Mouse (Mus musculus) forebrain, embryonic 15.5 days (tissue): ENCODE measurements around the gene Lrsam1. TPM values are rescaled to one million over a fixed set of nuclear protein-coding genes. Genes with fewer than 3 reads are reported as not detected.
"Not testable (repeated sequence)": the region's sequence is repeated elsewhere in the genome, so short reads cannot be mapped to it uniquely, and the experiment has no call there.

Experiments
- ATAC-seq: fragments of 200-750 bp; cut with Nextera tagmentation; replicated peaks from 2 replicates; pipeline ENCODE4 v1.8.0; 2017; ENCODE audit warnings: mild to moderate bottlenecking, moderate TSS enrichment, moderate library complexity
- H3K27ac ChIP-seq: fragments of 300-500 bp; sonication (generic); replicated peaks from 2 replicates; pipeline ENCODE4 v1.5.1; 2015; ENCODE audit warnings: mild to moderate bottlenecking, inconsistent platforms
- H3K27me3 ChIP-seq: fragments of 300-500 bp; sonication (generic); 2 replicates; pipeline ENCODE4 v1.6.1; 2015; ENCODE audit warnings: inconsistent platforms
- H3K36me3 ChIP-seq: fragments of 300-500 bp; sonication (generic); 2 replicates; pipeline ENCODE4 v1.6.1; 2015; ENCODE audit warnings: mild to moderate bottlenecking, inconsistent platforms
- H3K4me1 ChIP-seq: fragments of 300-500 bp; sonication (generic); 2 replicates; pipeline ENCODE4 v1.6.1; 2015; ENCODE audit warnings: inconsistent platforms
- H3K4me2 ChIP-seq: fragments of 300-500 bp; sonication (generic); replicated peaks from 2 replicates; pipeline ENCODE4 v1.6.1; 2015; ENCODE audit warnings: mild to moderate bottlenecking, inconsistent platforms
- H3K4me3 ChIP-seq: fragments of 300-500 bp; sonication (generic); 2 replicates; pipeline ENCODE4 v1.5.1; 2015; ENCODE audit warnings: mild to moderate bottlenecking, inconsistent platforms
- H3K9ac ChIP-seq: fragments of 300-500 bp; sonication (generic); replicated peaks from 2 replicates; pipeline ENCODE4 v1.6.1; 2015; ENCODE audit warnings: mild to moderate bottlenecking, inconsistent platforms
- H3K9me3 ChIP-seq: fragments of 300-500 bp; sonication (generic); 2 replicates; pipeline ENCODE4 v1.6.1; 2016; ENCODE audit warnings: inconsistent platforms
- WGBS: fragments of 180-500 bp; shearing (Covaris S2); methylation state at CpG from one replicate; pipeline ENCODE4 v1.1.7; 2015; ENCODE audit warnings: mixed read lengths; 5-methylcytosine and 5-hydroxymethylcytosine counted together
- polyA plus RNA-seq: library from polyadenylated mRNA; unstranded; fragments of >200 nt; fragmentation: Nextera tagmentation; extraction: Ambion mirVana; gene quantifications from 2 replicates; pipeline ENCODE4 v1.2.1, GENCODE M21; 2015

Lrsam1 gene
- 16.7 and 17.8 TPM in 2 replicates for polyA plus RNA-seq

DNA sequence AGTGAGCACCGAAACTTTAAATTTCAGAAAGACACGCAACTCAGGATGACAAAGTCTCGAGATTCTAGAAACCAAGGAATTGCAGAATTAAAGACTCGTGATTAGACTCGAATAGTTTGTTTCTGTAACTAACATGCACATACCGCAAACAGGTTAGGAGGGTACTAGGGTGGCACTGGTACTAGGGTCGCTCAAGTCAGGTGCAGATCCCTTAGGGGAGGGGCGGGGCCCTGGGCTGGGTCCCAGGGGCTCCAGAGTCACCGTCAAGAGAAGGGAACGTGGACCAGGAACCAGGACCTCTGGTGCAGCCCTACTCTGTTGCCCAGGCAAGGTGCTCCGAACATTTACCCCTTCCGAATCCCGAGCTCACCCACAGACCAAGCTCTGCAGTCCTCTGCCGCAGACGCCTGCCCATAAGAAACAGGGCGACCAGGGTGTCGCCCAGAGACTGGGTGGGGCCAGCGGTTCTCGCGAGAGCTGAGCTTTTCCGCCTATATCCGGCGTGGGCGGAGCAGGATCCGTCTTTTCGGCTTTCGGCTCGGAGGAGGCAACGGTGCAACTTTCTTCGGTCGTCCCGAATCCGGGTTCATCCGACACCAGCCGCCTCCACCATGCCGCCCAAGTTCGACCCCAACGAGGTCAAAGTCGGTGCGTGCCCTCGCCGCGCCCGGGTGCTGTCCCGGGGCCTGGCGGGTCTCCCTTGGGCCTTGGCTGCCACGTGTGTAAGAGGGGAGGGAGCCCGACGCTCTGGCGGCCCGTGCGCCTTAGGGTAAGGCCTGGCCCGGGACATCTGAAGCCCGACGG is at the start of gene Lrsam1, which contains the start of gene Rpl12:
Gene Lrsam1, minus strand, starts transcription at position 423 of the 804 bp plus-strand sequence.
Gene Rpl12, plus strand, starts transcription at position 368 of the 804 bp plus-strand sequence.
- 3% methylated on average over 53 of the region's 55 CpGs for WGBS
- Histone ChIP-seq H3K4me1 (peaks cover 45% of the 10 kb centered on the region), H3K27ac (peak within 1 kb of the TSS; percentile 76), H3K9ac (peak within 1 kb of the TSS; percentile 90), H3K36me3 (peaks cover 29% of the 10 kb centered on the region), H3K27me3 (no peaks in the 10 kb centered on the region), H3K4me3 (peak within 1 kb of the TSS; percentile 71), H3K9me3 (no peaks in the 10 kb centered on the region), H3K4me2 (peak within 1 kb of the TSS; percentile 91)
- peak; percentile 97 for ATAC-seq

GRCm38 (mm10) chr2:33009055-33009454 is 47.6 kb upstream of the Lrsam1 start:
- H3K9ac ChIP-seq, H3K4me1 ChIP-seq, H3K27ac ChIP-seq, H3K9me3 ChIP-seq, H3K27me3 ChIP-seq, H3K4me2 ChIP-seq, H3K4me3 ChIP-seq, H3K36me3 ChIP-seq, ATAC-seq: not testable (repeated sequence)
- 88% methylated on average over 4 of the region's 4 CpGs for WGBS

GRCm38 (mm10) chr2:33005041-33005440 is 43.6 kb upstream of the Lrsam1 start:
- Histone ChIP-seq H3K4me2 (no peak overlapping the region), H3K27ac (no peak overlapping the region), H3K27me3 (no peaks in the 10 kb centered on the region), H3K9me3 (no peaks in the 10 kb centered on the region), H3K4me3 (no peak overlapping the region), H3K36me3 (peaks cover 3% of the 10 kb centered on the region; the same call in 1 of the 2 replicates), H3K4me1 (no peaks in the 10 kb centered on the region), H3K9ac (no peak overlapping the region)
- 57% methylated on average over 5 of the region's 5 CpGs for WGBS
- ATAC-seq: no peak

DNA sequence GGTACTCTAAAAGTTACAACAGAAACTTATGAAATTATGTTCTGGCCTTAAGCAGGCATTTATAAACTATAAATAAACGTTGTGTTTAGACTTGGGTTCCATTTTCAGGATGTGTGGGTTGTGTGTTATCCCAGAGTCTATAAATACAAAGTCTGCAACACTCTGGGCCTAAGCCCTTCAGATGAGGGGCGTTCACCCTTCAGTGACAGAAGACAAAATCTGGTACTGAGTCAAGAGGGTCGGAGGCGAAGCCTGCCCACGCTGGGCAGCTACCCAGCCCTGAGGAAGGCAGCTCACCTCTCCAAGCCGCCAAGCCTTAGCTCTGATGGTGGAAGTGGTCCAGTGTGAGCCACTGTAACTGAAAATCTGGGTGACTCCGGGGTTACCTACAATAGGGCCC is 40.7 kb upstream of the Lrsam1 start:
- ATAC-seq: no peak
- no peak overlapping the region for H3K4me3 ChIP-seq
- H3K4me2 ChIP-seq: no peak overlapping the region
- no peaks in the 10 kb centered on the region for H3K27me3 ChIP-seq
- H3K36me3 ChIP-seq: peaks cover 3% of the 10 kb centered on the region; the same call in 1 of the 2 replicates
- no peak overlapping the region for H3K9ac ChIP-seq
- H3K4me1 ChIP-seq: no peaks in the 10 kb centered on the region
- WGBS: 85% methylated on average over 7 of the region's 7 CpGs
- H3K9me3 ChIP-seq: no peaks in the 10 kb centered on the region
- H3K27ac ChIP-seq: no peak overlapping the region

GRCm38 (mm10) chr2:32999752-33000151 is 38.3 kb upstream of the Lrsam1 start:
- Histone ChIP-seq H3K9ac (no peak overlapping the region), H3K4me1 (no peaks in the 10 kb centered on the region), H3K27me3 (no peaks in the 10 kb centered on the region), H3K4me2 (no peak overlapping the region), H3K4me3 (no peak overlapping the region), H3K27ac (no peak overlapping the region), H3K9me3 (no peaks in the 10 kb centered on the region), H3K36me3 (no peaks in the 10 kb centered on the region)
- 97% methylated on average over 2 of the region's 2 CpGs for WGBS
- ATAC-seq: no peak

DNA sequence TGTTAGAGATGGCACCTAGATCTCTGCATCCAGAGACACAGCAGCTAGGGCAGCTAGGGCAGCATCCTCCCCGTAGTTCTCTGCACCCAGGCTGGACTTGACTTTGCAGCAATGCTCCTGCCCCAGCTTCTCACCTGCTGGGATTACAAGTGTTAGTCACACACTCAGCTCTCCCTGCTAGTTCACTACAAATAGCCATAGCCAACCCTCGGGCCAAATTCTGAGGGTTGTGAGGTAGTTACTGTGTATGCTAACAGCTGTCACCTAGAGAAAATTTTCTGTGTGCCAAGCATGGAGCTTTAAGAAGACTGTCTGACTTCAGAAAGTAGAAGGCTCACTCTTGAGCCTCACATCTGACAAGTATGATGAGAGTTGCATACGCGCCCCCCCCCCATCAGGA is 36.4 kb upstream of the Lrsam1 start:
- no peak overlapping the region for H3K9ac ChIP-seq
- H3K27me3 ChIP-seq: no peaks in the 10 kb centered on the region
- no peak overlapping the region for H3K27ac ChIP-seq
- no peaks in the 10 kb centered on the region for H3K4me1 ChIP-seq
- WGBS: 85% methylated on average over 4 of the region's 4 CpGs
- ATAC-seq: no peak
- H3K36me3 ChIP-seq: no peaks in the 10 kb centered on the region
- H3K4me2 ChIP-seq: no peak overlapping the region
- no peak overlapping the region for H3K4me3 ChIP-seq
- no peaks in the 10 kb centered on the region for H3K9me3 ChIP-seq

DNA sequence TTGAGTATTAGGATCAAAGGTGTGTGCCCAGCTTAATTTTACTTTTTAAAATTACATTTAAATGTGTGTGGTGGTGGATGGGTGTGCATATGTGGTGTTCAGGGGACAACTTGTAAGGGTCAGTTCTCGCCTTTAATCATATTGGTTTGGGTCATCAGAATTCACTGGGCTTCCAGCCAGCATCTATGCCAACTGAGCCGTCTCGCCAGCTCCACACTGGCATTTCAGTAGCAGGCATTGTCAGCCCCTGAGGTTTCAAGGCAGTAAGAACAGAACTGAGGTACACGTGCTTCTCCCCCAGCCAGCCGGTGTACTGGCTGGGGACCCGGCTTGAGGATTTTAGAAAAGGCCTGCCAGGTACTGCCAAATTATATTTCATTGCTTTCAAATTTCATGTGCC is 35.7 kb upstream of the Lrsam1 start:
- Histone ChIP-seq H3K27ac (no peak overlapping the region), H3K36me3 (no peaks in the 10 kb centered on the region), H3K27me3 (no peaks in the 10 kb centered on the region), H3K4me1 (no peaks in the 10 kb centered on the region), H3K9me3 (no peaks in the 10 kb centered on the region), H3K9ac (no peak overlapping the region), H3K4me2 (no peak overlapping the region), H3K4me3 (no peak overlapping the region)
- no peak for ATAC-seq
- 47% methylated on average over 6 of the region's 6 CpGs for WGBS

GRCm38 (mm10) chr2:32992130-32992529 is 30.7 kb upstream of the Lrsam1 start:
- Histone ChIP-seq H3K27ac (no peak overlapping the region), H3K4me2 (no peak overlapping the region), H3K4me3 (no peak overlapping the region), H3K9me3 (no peaks in the 10 kb centered on the region), H3K36me3 (no peaks in the 10 kb centered on the region), H3K9ac (no peak overlapping the region), H3K4me1 (no peaks in the 10 kb centered on the region), H3K27me3 (no peaks in the 10 kb centered on the region)
- ATAC-seq: no peak
- 72% methylated on average over 6 of the region's 6 CpGs for WGBS

GRCm38 (mm10) chr2:32990167-32990832 is 28.9 kb upstream of the Lrsam1 start:
- H3K4me2 ChIP-seq: no peak overlapping the region
- WGBS: 65% methylated on average over 13 of the region's 13 CpGs

DNA sequence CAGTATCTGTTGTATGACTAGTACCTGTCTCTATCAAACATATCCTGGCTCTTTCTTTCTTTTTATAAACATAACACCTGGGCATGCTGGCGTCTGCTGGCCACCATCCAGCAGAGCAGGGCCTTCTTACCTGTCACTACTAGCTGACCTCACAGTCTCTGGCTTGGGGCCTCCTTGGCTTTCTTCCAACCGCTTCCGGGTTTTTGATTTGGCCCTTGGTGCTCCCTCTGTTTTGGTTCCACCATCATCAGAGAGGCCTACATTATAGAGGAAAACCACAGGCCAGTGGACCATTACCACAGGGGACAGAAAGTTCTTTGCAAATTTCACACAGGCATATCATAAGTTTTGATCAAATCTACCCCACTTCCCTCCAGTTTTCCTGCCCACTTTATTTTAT is 28.0 kb upstream of the Lrsam1 start:
- Histone ChIP-seq H3K27me3 (no peaks in the 10 kb centered on the region), H3K4me1 (no peaks in the 10 kb centered on the region), H3K4me3 (no peak overlapping the region), H3K9ac (no peak overlapping the region), H3K36me3 (no peaks in the 10 kb centered on the region), H3K27ac (no peak overlapping the region), H3K4me2 (no peak overlapping the region), H3K9me3 (no peaks in the 10 kb centered on the region)
- WGBS: 67% methylated on average over 3 of the region's 3 CpGs
- no peak for ATAC-seq

More at GRCm38 (mm10) chr2:32990167-32990832, 28.9 kb upstream of the Lrsam1 start:
- ATAC-seq: no peak
- no peaks in the 10 kb centered on the region for H3K36me3 ChIP-seq
- H3K4me1 ChIP-seq: no peaks in the 10 kb centered on the region
- H3K4me3 ChIP-seq: no peak overlapping the region
- H3K27ac ChIP-seq: no peak overlapping the region
- H3K27me3 ChIP-seq: no peaks in the 10 kb centered on the region
- no peak overlapping the region for H3K9ac ChIP-seq
- H3K9me3 ChIP-seq: no peaks in the 10 kb centered on the region

- Histone ChIP-seq H3K27me3 (no peaks in the 10 kb centered on the region), H3K4me1 (peaks cover 16% of the 10 kb centered on the region), H3K4me3 (no peak overlapping the region), H3K27ac (no peak overlapping the region), H3K36me3 (no peaks in the 10 kb centered on the region), H3K4me2 (no peak overlapping the region), H3K9me3 (no peaks in the 10 kb centered on the region), H3K9ac (no peak overlapping the region)
- 71% methylated on average over 8 of the region's 8 CpGs for WGBS
- no peak for ATAC-seq
Measured at GRCm38 (mm10) chr2:32985844-32986243, 24.4 kb upstream of the Lrsam1 start.

- H3K4me2 ChIP-seq: no peak overlapping the region
- no peak for ATAC-seq
- 66% methylated on average over 6 of the region's 6 CpGs for WGBS
Measured at GRCm38 (mm10) chr2:32983617-32984016, 22.2 kb upstream of the Lrsam1 start.

More at GRCm38 (mm10) chr2:32983617-32984016, 22.2 kb upstream of the Lrsam1 start:
- no peaks in the 10 kb centered on the region for H3K36me3 ChIP-seq
- no peak overlapping the region for H3K9ac ChIP-seq
- H3K4me1 ChIP-seq: peaks cover 22% of the 10 kb centered on the region
- no peak overlapping the region for H3K27ac ChIP-seq
- no peak overlapping the region for H3K4me3 ChIP-seq
- H3K27me3 ChIP-seq: no peaks in the 10 kb centered on the region
- H3K9me3 ChIP-seq: no peaks in the 10 kb centered on the region
